Mouse (Mus musculus) R1 (cell line): ENCODE results near the gene Gadd45b.

Experiments
- DNase-seq: peaks from one replicate; pipeline ENCODE4 v3.0.0-alpha.2; 2018; ENCODE audit warnings: low read depth, low spot score

The Gadd45b gene

GRCm38 (mm10) chr10:80909375-80910162 lies 20.3 kb upstream of the Gadd45b start:
- no peak for DNase-seq

GRCm38 (mm10) chr10:80911354-80911753 lies 18.5 kb upstream of the Gadd45b start:
- no peak for DNase-seq

- DNase-seq = no peak
Observed at GRCm38 (mm10) chr10:80911891-80912290, 18.0 kb upstream of the Gadd45b start.

GRCm38 (mm10) chr10:80913364-80914011 lies 16.4 kb upstream of the Gadd45b start:
- no peak for DNase-seq

- no peak for DNase-seq
Observed at GRCm38 (mm10) chr10:80914253-80914656, 15.6 kb upstream of the Gadd45b start.

- DNase-seq = no peak
Observed at GRCm38 (mm10) chr10:80915260-80915659, 14.6 kb upstream of the Gadd45b start.

GRCm38 (mm10) chr10:80915736-80916135 lies 14.1 kb upstream of the Gadd45b start:
- DNase-seq = no peak

GRCm38 (mm10) chr10:80917336-80917778 lies 12.5 kb upstream of the Gadd45b start:
- peak; percentile 94 for DNase-seq

GRCm38 (mm10) chr10:80917779-80918434 lies 12.0 kb upstream of the Gadd45b start, which contains the start of gene Lmnb2:
Gene Lmnb2 (minus strand): TSS chr10:80918245.
- DNase-seq = peak; percentile 75

GRCm38 (mm10) chr10:80921923-80922322 lies 8.0 kb upstream of the Gadd45b start:
- DNase-seq = no peak

GRCm38 (mm10) chr10:80925472-80925871 lies 4.4 kb upstream of the Gadd45b start:
- DNase-seq = peak; percentile 79

GRCm38 (mm10) chr10:80928586-80929298 lies 1.1 kb upstream of the Gadd45b start:
- peak; percentile 92 for DNase-seq

GRCm38 (mm10) chr10:80930361-80931152 lies 684 bp downstream of the Gadd45b start:
- DNase-seq = no peak

GRCm38 (mm10) chr10:80931153-80931671 lies 1.3 kb downstream of the Gadd45b start:
- DNase-seq = no peak

- DNase-seq = no peak
Observed at GRCm38 (mm10) chr10:80931695-80932094, 1.8 kb downstream of the Gadd45b start.

- no peak for DNase-seq
Observed at GRCm38 (mm10) chr10:80932206-80932605, 2.3 kb downstream of the Gadd45b start.

- DNase-seq = no peak
Observed at GRCm38 (mm10) chr10:80932700-80933420, 3.0 kb downstream of the Gadd45b start.

- peak; percentile 72 for DNase-seq
Observed at GRCm38 (mm10) chr10:80933421-80933979, 3.6 kb downstream of the Gadd45b start.

GRCm38 (mm10) chr10:80934136-80934985 lies 4.5 kb downstream of the Gadd45b start:
- no peak for DNase-seq
